Mouse (Mus musculus): ENCODE results near the gene Mapkapk2. TPM values are rescaled to one million over a fixed set of nuclear protein-coding genes. Genes with fewer than 3 reads are reported as not detected.
A peak's percentile ranks its signal among the peaks of the same experiment; 100 is the strongest.

Gene Mapkapk2
- total RNA-seq, 2 experiments from 2014 or later, result 205 to 213 TPM

- DNase-seq, result no peak
These were observed 14.9 kb upstream of the Mapkapk2 start for GRCm38 (mm10) chr1:131112576-131112975.

DNA sequence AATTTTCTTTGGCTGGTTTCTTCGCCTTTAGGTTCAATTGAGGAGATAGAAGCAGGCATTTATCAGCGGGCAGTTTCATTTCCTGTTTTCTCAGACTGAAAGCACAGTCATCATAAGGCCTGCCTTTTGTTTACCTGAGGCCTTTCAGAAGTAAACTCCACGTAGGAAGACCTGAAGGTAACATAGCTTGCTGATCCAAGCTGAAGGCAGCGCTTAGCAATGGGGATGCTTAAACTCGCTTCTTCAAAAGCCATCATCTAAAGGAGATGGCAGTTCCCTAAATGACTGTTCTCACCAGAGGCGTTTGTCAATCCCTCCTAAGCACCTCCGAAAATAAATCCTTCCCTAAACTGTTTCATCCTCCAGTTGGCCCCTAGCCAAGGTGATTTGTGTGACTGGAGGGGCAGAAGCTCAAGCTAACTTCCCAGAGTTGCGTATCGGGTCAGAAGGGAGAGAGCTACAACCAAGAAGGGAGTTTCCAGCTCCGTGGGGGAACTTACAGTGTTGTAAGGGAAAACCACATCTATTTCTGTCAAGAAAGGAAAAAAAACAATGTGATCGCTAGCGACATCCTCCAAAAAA lies 13.0 kb upstream of the Mapkapk2 start:
- DNase-seq, result no peak

DNA sequence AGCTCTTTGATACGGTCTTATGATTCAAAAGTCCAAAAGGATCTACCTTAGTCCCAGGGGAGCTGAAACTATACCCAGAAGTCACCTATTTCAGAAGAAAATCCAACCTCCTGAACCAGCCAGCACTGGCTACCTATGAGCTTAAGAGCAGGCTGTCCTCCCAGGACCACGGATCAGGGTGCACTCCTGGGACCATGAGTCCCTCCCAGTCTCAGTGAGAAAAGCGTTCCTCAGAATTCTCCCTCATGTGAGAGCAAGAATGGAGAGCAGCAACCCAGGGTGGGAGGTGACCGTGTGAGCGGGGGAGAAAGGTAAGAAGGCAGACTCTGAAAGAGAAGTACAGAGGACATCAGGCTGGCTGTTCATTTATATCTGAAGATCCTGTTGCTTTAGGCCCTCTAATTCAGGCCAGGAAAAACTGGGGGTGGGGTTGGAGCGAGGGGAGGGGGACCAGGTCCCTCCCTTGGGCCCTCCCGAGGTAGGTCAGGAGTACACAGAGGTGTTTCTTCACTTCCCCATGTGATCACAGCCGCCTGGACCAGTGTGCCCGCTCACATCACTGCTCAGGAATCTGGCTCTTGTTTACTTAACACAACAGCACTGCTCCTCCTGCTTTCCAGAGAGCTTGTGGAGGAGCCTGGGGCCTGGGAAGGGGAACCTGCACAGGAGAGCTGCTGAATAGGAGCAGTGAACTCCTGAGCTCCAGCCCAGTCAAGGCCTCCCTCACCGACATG lies 10.1 kb upstream of the Mapkapk2 start:
- no peak for DNase-seq

DNA sequence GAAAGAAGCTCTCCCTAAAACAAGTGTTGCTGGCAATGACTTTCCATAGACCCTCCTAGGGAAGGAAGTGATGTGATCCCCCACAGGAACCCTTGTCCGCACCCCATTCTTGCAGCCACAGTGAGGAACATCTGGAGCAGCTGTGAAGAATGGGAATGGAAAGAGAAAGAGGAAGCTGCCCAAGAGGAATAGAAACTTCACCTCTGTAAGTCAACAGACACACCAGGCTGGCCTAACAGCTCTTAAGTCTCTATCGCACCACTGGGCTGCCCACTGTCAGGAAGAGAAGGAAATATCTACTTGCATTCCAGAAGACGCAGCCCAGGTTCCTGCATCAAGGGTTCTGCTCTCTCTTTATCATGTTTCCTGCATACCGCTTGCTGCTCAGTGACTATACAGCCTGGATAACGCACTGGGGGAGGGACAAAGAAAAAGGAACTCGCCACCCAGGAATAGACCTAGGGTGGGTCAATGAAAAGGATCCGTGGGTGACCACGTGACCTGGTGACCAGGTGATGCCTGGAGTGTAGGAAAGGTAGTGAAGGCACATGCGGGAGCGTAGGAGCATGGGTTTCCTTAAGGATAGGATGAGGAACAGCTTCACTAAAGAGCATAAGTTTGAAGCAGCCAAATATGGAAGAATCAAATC lies 6.3 kb upstream of the Mapkapk2 start:
- DNase-seq, result no peak

GRCm38 (mm10) chr1:131100808-131101207 lies 3.2 kb upstream of the Mapkapk2 start:
- no peak for DNase-seq

GRCm38 (mm10) chr1:131096803-131097699 lies 575 bp downstream of the Mapkapk2 start:
- peak; percentile 59 to 74 for DNase-seq

GRCm38 (mm10) chr1:131096132-131096695 lies 1.4 kb downstream of the Mapkapk2 start:
- DNase-seq, result no peak

DNA sequence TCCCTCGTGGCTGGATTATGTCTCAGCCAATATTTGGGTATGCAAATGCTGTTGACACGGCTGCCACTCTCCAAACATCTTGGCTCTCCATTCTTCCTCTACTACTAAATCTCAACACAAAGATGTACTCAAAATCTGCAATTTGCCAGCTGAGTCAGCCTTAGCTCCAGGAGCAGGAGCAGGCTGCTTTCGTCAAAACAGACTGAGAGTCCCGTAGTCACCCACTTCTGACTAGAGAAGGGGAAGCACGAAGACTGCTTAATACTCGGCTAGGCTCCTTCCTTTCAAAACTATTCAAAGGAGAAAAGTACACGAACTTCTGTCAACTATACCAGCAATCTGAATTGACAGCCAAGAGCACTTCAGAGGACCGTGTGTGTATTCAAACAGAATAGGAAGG lies 2.1 kb downstream of the Mapkapk2 start:
- DNase-seq, result no peak

DNA sequence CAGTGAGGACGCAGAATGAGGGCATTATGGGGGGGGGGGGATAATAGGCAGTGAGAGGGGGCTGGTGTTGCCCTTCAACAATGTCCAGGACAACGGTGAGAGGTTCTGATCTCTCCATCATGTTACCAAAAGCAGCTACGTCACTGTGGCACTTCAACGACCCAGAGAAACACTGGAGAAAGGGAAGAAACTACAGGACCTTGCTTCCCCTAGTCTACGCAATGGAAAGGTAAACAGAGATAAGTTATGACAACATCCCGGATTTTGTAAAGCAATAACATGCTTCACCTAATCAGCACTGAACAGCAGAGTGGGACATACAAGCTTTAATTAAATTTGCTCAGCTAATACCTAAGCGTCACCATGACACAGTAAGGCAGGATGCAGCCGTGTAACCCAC lies 3.7 kb downstream of the Mapkapk2 start:
- DNase-seq, result no peak

GRCm38 (mm10) chr1:131092846-131093245 lies 4.8 kb downstream of the Mapkapk2 start:
- DNase-seq, result no peak

- DNase-seq, result no peak
These were observed 5.5 kb downstream of the Mapkapk2 start for GRCm38 (mm10) chr1:131092173-131092572.

GRCm38 (mm10) chr1:131091481-131091880 lies 6.1 kb downstream of the Mapkapk2 start:
- no peak for DNase-seq

- no peak for DNase-seq
These were observed 6.7 kb downstream of the Mapkapk2 start for GRCm38 (mm10) chr1:131090877-131091276.

GRCm38 (mm10) chr1:131090261-131090660 lies 7.4 kb downstream of the Mapkapk2 start:
- DNase-seq, result no peak

GRCm38 (mm10) chr1:131089525-131090127 lies 8.0 kb downstream of the Mapkapk2 start:
- DNase-seq, result peak in 1 of 2 experiments; percentile 52

DNA sequence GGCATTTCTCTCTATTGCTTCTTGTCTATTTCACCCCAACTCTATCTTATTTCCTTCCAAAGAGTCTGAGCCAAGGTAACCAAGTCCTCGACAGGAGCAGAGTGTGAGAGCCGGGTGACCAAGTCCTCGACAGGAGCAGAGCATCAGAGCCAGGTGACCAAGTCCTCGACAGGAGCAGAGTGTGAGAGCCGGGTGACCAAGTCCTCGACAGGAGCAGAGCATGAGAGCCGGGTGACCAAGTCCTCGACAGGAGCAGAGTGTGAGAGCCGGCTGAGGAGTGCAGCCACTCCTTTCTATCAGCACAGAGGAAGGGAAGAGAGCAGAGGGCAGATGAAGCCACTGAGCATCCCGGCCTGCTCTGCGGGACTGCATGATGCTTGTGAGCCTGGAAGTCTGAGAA lies 9.1 kb downstream of the Mapkapk2 start:
- no peak for DNase-seq

- peak; percentile 80 to 85 for DNase-seq
These were observed 10.7 kb downstream of the Mapkapk2 start for GRCm38 (mm10) chr1:131086907-131087306.

GRCm38 (mm10) chr1:131085957-131086739 lies 11.5 kb downstream of the Mapkapk2 start:
- no peak for DNase-seq

DNA sequence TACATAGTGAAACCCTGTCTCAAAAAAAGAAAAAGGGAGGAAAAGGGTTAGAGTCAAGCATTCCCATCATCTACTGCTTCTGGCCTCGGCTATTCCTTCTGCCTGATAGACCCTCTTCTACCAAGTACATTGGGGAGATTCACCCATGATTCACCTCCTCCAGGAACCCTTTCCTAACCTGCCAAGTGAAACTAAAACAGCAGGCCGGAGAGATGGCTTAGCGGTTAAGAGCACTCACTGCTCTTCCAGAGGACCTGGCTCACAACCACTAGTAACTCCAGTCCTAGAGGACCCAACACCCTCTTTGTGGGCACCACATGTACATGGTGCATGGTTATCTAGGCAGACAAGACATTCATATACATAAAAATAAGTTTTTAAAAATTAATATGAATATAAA lies 12.4 kb downstream of the Mapkapk2 start:
- DNase-seq, result no peak

GRCm38 (mm10) chr1:131084289-131084688 lies 13.3 kb downstream of the Mapkapk2 start:
- peak; percentile 69 to 73 for DNase-seq

DNA sequence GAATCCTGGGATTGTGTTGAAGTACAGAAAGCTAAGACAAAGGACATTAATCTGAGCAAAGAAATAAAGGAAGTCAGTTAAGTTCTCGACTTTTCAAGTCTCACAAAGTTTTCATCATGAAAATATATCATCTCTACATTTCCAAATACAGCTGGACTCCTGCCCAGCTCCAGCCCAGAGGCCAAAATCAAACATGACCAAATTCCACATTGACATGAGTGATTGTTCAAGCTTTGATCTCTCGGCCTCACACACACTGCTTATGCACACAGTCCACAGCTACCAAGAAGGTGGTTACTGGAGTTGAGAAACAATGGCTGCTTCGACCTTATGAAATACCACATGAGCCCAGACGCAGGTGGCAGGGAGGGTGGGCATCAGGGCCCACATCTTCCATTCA lies 14.0 kb downstream of the Mapkapk2 start:
- DNase-seq, result peak; percentile 80 to 82

Measured in adrenal gland, postnatal 36 days (tissue).